Mouse (Mus musculus) CH12.LX (cell line): ENCODE measurements at regions not wholly inside any gene's neighbourhood (a gene's known extent, or its start where the extent isn't known, plus 50 kb on each side); places are given as distances from the start of the nearest gene placed in this dataset.

Experiments used
- DNase-seq: peaks from one replicate; pipeline ENCODE4 v3.0.0-alpha.2; 2013; ENCODE audit errors: extremely low read depth
- H3K27ac ChIP-seq: 2 replicates; pipeline ENCODE4 v1.5.1; 2012; ENCODE audit warnings: low read depth, mild to moderate bottlenecking, control low read depth, moderate library complexity; ENCODE audit not compliant: insufficient read depth
- H3K27me3 ChIP-seq: replicated peaks from 2 replicates; pipeline ENCODE3; 2012; ENCODE audit warnings: inconsistent platforms
- H3K36me3 ChIP-seq, 2 experiments: replicated peaks in 1 of 2; 2 replicates each; pipeline versions ENCODE3 to v1.6.1; 2012; ENCODE audit warnings: inconsistent platforms in 1 of 2, low read length in 1 of 2, mild to moderate bottlenecking in 1 of 2, mixed read lengths in 1 of 2, moderate library complexity in 1 of 2; ENCODE audit not compliant: control insufficient read depth in 1 of 2, insufficient read depth in 1 of 2
- H3K4me1 ChIP-seq, 2 experiments: 2 replicates each; pipeline ENCODE4 v1.6.1; 2012; ENCODE audit warnings: inconsistent platforms in 1 of 2, moderate library complexity in 1 of 2; ENCODE audit not compliant: insufficient read depth in 2 of 2, control insufficient read depth in 1 of 2
- H3K4me2 ChIP-seq: 2 replicates; pipeline ENCODE4 v1.6.1; 2012; ENCODE audit warnings: low read depth, mild to moderate bottlenecking, control low read depth; ENCODE audit not compliant: poor library complexity, insufficient read depth, severe bottlenecking
- H3K4me3 ChIP-seq, 3 experiments: fragments of 150-350 bp in 1 of 3; sonication (generic) in 1 of 3; replicated peaks in 1 of 3; 2 replicates each; pipeline versions ENCODE3 to v1.5.1; 2011 to 2012; ENCODE audit warnings: low read depth in 2 of 3, low read length in 2 of 3, mild to moderate bottlenecking in 2 of 3, moderate library complexity in 2 of 3, control low read depth in 1 of 3, improper control_type of control experiment in 1 of 3, inconsistent platforms in 1 of 3, mixed read lengths in 1 of 3; ENCODE audit not compliant: poor library complexity in 1 of 3
- H3K79me2 ChIP-seq: replicated peaks from 2 replicates; pipeline ENCODE4 v1.6.1; 2012; ENCODE audit warnings: mild to moderate bottlenecking, moderate library complexity; ENCODE audit not compliant: control insufficient read depth, poor library complexity, insufficient read depth, severe bottlenecking; ENCODE audit errors: extremely low read depth
- H3K9ac ChIP-seq: 2 replicates; pipeline ENCODE4 v1.6.1; 2012; ENCODE audit warnings: low read depth, mild to moderate bottlenecking, control low read depth, moderate library complexity; ENCODE audit not compliant: insufficient read depth
- H3K9me3 ChIP-seq: replicated peaks from 2 replicates; pipeline ENCODE3; 2012; ENCODE audit warnings: low read length, inconsistent platforms, mixed read lengths
- CHD2 ChIP-seq: IDR thresholded peaks from 2 replicates; pipeline ENCODE4 v1.6.1; 2011; ENCODE audit warnings: low read length, improper control_type of control experiment
- CTCF ChIP-seq, 2 experiments: IDR thresholded peaks in 1 of 2; conservative IDR thresholded peaks in 1 of 2; 2 replicates each; pipeline ENCODE4 v1.5.1; 2011 to 2012; ENCODE audit warnings: low read depth in 2 of 2, low read length in 2 of 2, improper control_type of control experiment in 1 of 2, inconsistent platforms in 1 of 2, mild to moderate bottlenecking in 1 of 2, moderate library complexity in 1 of 2
- E2F4 ChIP-seq: IDR thresholded peaks from 2 replicates; pipeline ENCODE4 v1.6.1; 2011; ENCODE audit warnings: low read depth, low read length, improper control_type of control experiment; ENCODE audit not compliant: insufficient replicate concordance
- EP300 ChIP-seq: IDR thresholded peaks from 2 replicates; pipeline ENCODE4 v1.6.1; 2011; ENCODE audit warnings: low read length, improper control_type of control experiment
- GABPA ChIP-seq: IDR thresholded peaks from 2 replicates; pipeline ENCODE4 v1.6.1; 2012; ENCODE audit warnings: low read depth, low read length, improper control_type of control experiment, inconsistent platforms; ENCODE audit not compliant: insufficient replicate concordance
- IRF4 ChIP-seq: IDR thresholded peaks from 2 replicates; pipeline ENCODE4 v1.6.1; 2014; ENCODE audit warnings: low read depth, mild to moderate bottlenecking, inconsistent platforms, low read length, improper control_type of control experiment
- JUND ChIP-seq: conservative IDR thresholded peaks from 2 replicates; pipeline ENCODE4 v1.6.1; 2011; ENCODE audit warnings: low read depth, low read length, improper control_type of control experiment
- KAT2A ChIP-seq: IDR thresholded peaks from 2 replicates; pipeline ENCODE4 v1.6.1; 2012; ENCODE audit warnings: low read length, improper control_type of control experiment, inconsistent platforms; ENCODE audit not compliant: insufficient replicate concordance
- MAX ChIP-seq: IDR thresholded peaks from 2 replicates; pipeline ENCODE4 v1.6.1; 2011; ENCODE audit warnings: low read length, improper control_type of control experiment
- MEF2A ChIP-seq: IDR thresholded peaks from 2 replicates; pipeline ENCODE4 v1.6.1; 2014; ENCODE audit warnings: low read depth, mild to moderate bottlenecking, inconsistent platforms, low read length, improper control_type of control experiment, borderline replicate concordance
- MXI1 ChIP-seq: IDR thresholded peaks from 2 replicates; pipeline ENCODE4 v1.6.1; 2011; ENCODE audit warnings: mild to moderate bottlenecking, low read depth, low read length, improper control_type of control experiment
- NELFE ChIP-seq: IDR thresholded peaks from 2 replicates; pipeline ENCODE4 v1.6.1; 2011; ENCODE audit warnings: low read depth, low read length, improper control_type of control experiment
- NRF1 ChIP-seq: IDR thresholded peaks from 2 replicates; pipeline ENCODE4 v1.6.1; 2014; ENCODE audit warnings: low read depth, mild to moderate bottlenecking, inconsistent platforms, low read length, improper control_type of control experiment, moderate library complexity
- PAX5 ChIP-seq: IDR thresholded peaks from 2 replicates; pipeline ENCODE4 v1.6.1; 2012; ENCODE audit warnings: low read length, inconsistent platforms, mixed read lengths
- POLR2A ChIP-seq: IDR thresholded peaks from 2 replicates; pipeline ENCODE4 v1.6.1; 2011; ENCODE audit warnings: low read depth, mild to moderate bottlenecking, improper control_type of control experiment, low read length
- POLR2AphosphoS2 ChIP-seq: IDR thresholded peaks from 2 replicates; pipeline ENCODE4 v1.6.1; 2011; ENCODE audit warnings: low read depth, low read length, improper control_type of control experiment
- RAD21 ChIP-seq: IDR thresholded peaks from 2 replicates; pipeline ENCODE4 v1.6.1; 2011; ENCODE audit warnings: low read depth, mild to moderate bottlenecking, low read length, improper control_type of control experiment, moderate library complexity
- SMC3 ChIP-seq: IDR thresholded peaks from 2 replicates; pipeline ENCODE4 v1.6.1; 2011; ENCODE audit warnings: low read depth, low read length, improper control_type of control experiment
- USF1 ChIP-seq: IDR thresholded peaks from 2 replicates; pipeline ENCODE4 v1.6.1; 2014; ENCODE audit warnings: low read depth, mild to moderate bottlenecking, inconsistent platforms, low read length, improper control_type of control experiment
- USF2 ChIP-seq: conservative IDR thresholded peaks from 2 replicates; pipeline ENCODE4 v1.6.1; 2011; ENCODE audit warnings: low read depth, low read length, improper control_type of control experiment
- ZMIZ1 ChIP-seq: IDR thresholded peaks from 2 replicates; pipeline ENCODE4 v1.6.1; 2012; ENCODE audit warnings: low read depth, mild to moderate bottlenecking, inconsistent platforms, low read length, improper control_type of control experiment
- ZNF384 ChIP-seq: IDR thresholded peaks from 2 replicates; pipeline ENCODE4 v1.6.1; 2012; ENCODE audit warnings: low read depth, low read length, improper control_type of control experiment, inconsistent platforms
- dilution Hi-C: fragments of 300-500 bp; cut with MboI; formaldehyde crosslinking; loops from 2 replicates; pipeline ENCODE4 v1.14.3; 2020; ENCODE audit warnings: low sequenced_read_pairs; ENCODE audit not compliant: extremely low pct_unique_long_range_greater_than_20kb, extremely low pct_ligation_motif_present
- in situ Hi-C: fragments of 300-500 bp; cut with MboI; formaldehyde crosslinking; loops from 3 replicates; pipeline ENCODE4 v1.14.3; 2019; ENCODE audit warnings: low sequenced_read_pairs, low pct_ligation_motif_present, low pct_unique_long_range_greater_than_20kb, mixed read lengths

DNA sequence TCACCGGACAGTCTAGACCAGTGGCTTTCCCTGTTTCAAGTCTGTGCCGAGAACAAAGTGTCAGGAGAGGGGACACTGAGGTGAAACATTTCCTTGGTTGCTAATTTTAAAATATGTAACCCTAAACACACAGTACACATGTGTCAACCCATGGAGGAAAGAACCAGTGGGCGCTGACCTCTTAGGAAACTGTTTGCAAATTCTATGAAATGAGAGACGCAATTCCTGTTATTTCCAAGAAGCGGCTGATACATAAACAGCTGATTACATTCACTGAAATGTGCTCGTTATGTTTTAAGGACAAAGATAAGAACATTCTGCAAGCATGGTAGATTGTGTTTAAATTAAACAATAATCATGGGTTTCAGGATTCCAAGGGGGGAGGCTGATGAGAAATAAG, 204.3 kb upstream of the Gypa start:
- H3K79me2 ChIP-seq, result no peaks in the 10 kb centered on the region
- H3K4me2 ChIP-seq, result no peak overlapping the region
- DNase-seq, result no peak
- dilution Hi-C loops, result no loop called here
- no peak overlapping the region for H3K9ac ChIP-seq
- TF ChIP-seq JUND, result no peak
- no peak for TF ChIP-seq NELFE
- TF ChIP-seq USF2, result no peak
- TF ChIP-seq RAD21, result no peak
- TF ChIP-seq E2F4, result no peak
- TF ChIP-seq POLR2A, result no peak
- no peak for TF ChIP-seq SMC3
- no peak for TF ChIP-seq ZMIZ1
- no peak for TF ChIP-seq MEF2A
- TF ChIP-seq ZNF384, result no peak
- no peak for TF ChIP-seq PAX5
- TF ChIP-seq EP300, result no peak
- TF ChIP-seq NRF1, result no peak
- TF ChIP-seq POLR2AphosphoS2, result no peak
- TF ChIP-seq IRF4, result no peak
- no peak for TF ChIP-seq CTCF (conservative IDR thresholded peaks at IDR 0.05 in 1 of 2, IDR thresholded peaks at IDR 0.05 in 1 of 2; ENCODE audit: low read depth in 2 of 2, low read length in 2 of 2)
- TF ChIP-seq KAT2A, result no peak
- in situ Hi-C loops, result no loop called here
- no peak overlapping the region for H3K27ac ChIP-seq
- no peaks in the 10 kb centered on the region for H3K27me3 ChIP-seq
- no peaks in the 10 kb centered on the region for H3K4me1 ChIP-seq
- no peak overlapping the region for H3K4me3 ChIP-seq
- no peaks in the 10 kb centered on the region for H3K9me3 ChIP-seq
- H3K36me3 ChIP-seq, result no peaks in the 10 kb centered on the region

DNA sequence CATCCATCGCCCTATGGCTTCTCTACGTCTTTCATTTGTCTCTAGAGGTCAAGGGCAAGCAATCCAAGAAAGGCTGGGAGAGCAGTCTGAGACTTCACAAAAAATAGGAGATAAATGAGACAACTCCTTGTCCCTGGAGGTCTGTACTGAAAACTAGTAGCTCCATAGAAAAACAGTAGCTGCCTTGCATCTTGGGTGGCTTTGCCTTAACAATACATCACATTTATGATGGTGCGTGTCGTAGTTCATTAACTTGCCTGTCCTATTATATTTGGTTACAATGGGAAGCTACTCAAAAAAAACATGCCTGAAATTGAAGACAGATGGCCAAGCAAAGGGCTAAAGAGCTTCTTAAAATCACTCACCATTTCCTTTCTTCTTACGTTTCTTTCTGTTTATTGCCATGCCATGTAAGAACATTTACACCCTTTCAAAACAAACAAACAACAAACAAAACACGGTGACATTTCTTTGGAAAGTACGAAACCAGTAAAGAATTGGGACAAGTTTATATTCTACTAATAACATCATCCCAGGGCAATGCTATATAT, 211.2 kb upstream of the Hhip start:
- H3K27me3 ChIP-seq, result no peaks in the 10 kb centered on the region
- no peak overlapping the region for H3K9ac ChIP-seq
- H3K9me3 ChIP-seq, result no peaks in the 10 kb centered on the region
- no peaks in the 10 kb centered on the region for H3K4me1 ChIP-seq
- dilution Hi-C loops, result no loop called here
- in situ Hi-C loops, result no loop called here
- TF ChIP-seq MXI1, result no peak
- TF ChIP-seq MAX, result no peak
- no peak for TF ChIP-seq IRF4
- no peak for TF ChIP-seq RAD21
- no peak for TF ChIP-seq USF1
- TF ChIP-seq ZMIZ1, result no peak
- TF ChIP-seq CHD2, result no peak
- TF ChIP-seq NRF1, result no peak
- no peak for TF ChIP-seq SMC3
- no peak for TF ChIP-seq USF2
- no peak for TF ChIP-seq POLR2AphosphoS2
- TF ChIP-seq GABPA, result no peak
- DNase-seq, result no peak
- no peaks in the 10 kb centered on the region for H3K79me2 ChIP-seq
- H3K4me2 ChIP-seq, result no peak overlapping the region
- H3K27ac ChIP-seq, result no peak overlapping the region
- H3K36me3 ChIP-seq, result no peaks in the 10 kb centered on the region
- H3K4me3 ChIP-seq, result no peak overlapping the region
